Mouse (Mus musculus): ENCODE data around the gene Msh5.

Gene Msh5

DNA sequence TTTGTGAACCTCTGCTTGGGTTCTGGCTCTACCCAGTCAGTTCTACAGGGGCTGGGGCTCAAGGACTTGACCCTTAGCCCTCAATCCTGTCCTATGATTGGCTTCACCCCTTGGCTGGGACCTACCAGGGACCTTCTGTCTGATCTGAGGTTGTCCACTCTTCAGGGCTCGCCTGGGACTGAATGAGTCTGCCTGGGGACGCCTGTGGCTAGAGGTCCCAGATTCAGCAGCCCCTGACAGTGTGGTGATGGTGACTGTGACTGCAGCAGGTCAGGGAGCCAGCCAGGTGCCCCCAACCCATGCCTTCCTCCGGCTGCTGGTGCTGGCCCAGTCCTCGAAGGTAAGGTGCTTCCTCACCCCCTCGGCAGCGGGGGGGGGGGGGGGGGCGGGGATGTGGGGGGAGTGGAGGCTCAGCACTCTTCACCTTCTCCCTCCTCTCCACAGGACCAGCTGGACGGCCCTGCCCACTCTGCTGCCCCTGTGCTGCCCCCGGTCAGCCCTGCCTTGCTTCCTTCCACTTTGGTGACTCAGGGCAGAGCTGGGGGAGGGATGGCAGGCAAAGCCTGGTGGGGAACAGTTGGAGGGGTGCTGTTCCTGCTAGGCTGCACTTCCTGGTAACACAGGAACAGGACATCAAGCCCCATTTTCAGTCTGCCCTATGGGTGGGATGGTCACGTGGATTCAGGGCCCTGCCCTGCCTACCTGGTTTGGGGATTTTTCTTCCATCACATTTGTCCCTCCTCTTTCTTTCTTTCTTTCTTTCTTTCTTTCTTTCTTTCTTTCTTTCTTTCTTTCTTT is 21.7 kb downstream of the Msh5 start:
- Histone ChIP-seq H3K27me3 (ENCODE audit: control insufficient read depth, insufficient read depth, low read length, poor library complexity, severe bottlenecking) (no peaks in the 10 kb centered on the region), H3K36me3 (ENCODE audit: control insufficient read depth, insufficient read depth, low read length, poor library complexity, severe bottlenecking) (no peaks in the 10 kb centered on the region)
- no peak for DNase-seq (ENCODE audit: low read depth, low spot score)

DNA sequence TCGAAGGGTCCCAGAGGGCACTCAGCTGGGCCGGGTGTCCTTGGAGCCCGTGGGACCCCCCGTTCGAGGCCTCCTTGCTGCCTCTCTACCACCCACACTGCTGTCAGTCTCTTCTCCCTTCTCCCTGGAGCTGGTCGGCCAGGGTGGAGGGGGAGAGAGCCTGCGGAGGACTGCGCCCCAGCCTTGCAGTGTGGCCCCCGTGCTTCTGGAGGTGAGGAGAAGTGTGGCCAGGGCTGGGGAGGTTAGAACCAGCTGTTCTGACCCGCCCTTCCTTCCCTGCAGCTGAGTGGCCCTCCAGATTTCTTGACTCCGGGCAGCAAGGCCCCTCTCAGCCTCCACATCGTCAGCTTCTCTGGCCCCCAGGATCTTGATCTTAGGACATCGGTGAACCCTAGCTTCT is 22.3 kb downstream of the Msh5 start:
- Histone ChIP-seq H3K27me3 (ENCODE audit: control insufficient read depth, insufficient read depth, low read length, poor library complexity, severe bottlenecking) (no peaks in the 10 kb centered on the region), H3K36me3 (ENCODE audit: control insufficient read depth, insufficient read depth, low read length, poor library complexity, severe bottlenecking) (no peaks in the 10 kb centered on the region)
- no peak for DNase-seq (ENCODE audit: low read depth, low spot score)

DNA sequence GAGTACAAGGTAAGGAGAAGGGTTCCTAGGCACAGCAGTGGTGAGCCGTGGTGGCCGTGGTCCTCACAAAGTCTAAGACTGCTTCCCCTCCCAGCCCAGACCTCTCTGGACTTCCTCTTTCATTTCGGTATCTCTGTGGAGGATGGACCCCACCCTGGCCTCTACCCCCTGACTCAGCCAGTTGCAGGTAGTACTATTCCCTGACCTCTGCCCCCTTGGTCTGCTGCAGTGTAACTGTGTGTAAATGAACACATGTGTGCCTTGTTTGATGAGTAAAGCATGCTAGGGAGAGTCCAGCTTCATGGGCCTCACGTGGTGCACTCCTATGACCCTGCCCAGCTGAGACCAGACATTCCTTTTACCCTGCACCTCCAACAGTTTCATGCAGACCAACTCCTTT is 22.8 kb downstream of the Msh5 start:
- no peaks in the 10 kb centered on the region for H3K36me3 ChIP-seq (ENCODE audit: control insufficient read depth, insufficient read depth, low read length, poor library complexity, severe bottlenecking)
- peak; percentile 45 for DNase-seq (ENCODE audit: low read depth, low spot score)

DNA sequence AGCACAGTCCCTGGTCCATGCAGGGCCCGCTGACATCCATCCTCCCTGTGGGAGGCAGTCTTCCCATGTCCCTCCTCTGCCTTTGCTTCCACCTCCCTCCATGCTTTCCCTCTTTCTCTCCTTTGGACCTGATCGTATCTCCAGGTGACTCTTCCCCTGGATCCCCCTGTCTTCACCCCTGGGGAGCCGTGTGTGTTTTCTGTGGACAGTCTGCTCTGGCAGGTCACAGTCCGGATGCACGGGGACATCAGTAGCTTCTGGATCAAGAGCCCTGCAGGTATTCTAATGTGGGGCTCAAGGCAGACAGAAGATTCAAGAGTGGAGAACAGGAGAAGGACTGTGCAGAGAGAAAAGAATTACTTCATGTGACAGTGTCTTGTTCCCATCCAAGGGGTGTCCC is 23.3 kb downstream of the Msh5 start:
- no peak for DNase-seq (ENCODE audit: low read depth, low spot score)
- Histone ChIP-seq H3K36me3 (ENCODE audit: control insufficient read depth, insufficient read depth, low read length, poor library complexity, severe bottlenecking) (no peaks in the 10 kb centered on the region), H3K27me3 (ENCODE audit: control insufficient read depth, insufficient read depth, low read length, poor library complexity, severe bottlenecking) (no peaks in the 10 kb centered on the region)

More for the DNA sequence above, 22.8 kb downstream of the Msh5 start:
- H3K27me3 ChIP-seq (ENCODE audit: control insufficient read depth, insufficient read depth, low read length, poor library complexity, severe bottlenecking): no peaks in the 10 kb centered on the region

DNA sequence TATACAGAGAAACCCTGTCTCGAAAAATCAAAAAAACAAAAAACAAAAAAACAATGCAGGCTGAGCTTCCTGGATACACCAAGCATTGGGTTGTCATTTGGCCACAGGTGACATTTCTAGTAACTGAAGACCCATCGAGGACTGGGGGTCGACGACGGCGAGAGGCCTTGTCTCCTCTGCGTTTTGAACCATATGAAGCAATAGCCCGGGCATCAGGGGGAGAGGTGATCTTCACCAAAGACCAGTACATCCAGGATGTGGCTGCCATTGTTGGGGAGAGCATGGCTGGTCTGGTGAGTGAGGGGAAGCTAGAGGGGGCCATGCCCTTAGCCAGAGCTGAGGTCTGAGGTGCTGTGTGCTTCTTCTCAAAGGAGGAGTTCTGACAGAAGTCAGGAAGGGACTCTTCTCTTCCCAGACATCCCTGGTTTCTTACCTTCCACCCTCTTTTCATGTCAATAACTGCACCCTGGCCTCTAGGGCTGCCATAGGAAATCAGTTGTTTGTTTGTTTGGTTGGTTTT is 23.9 kb downstream of the Msh5 start:
- no peak for DNase-seq (ENCODE audit: low read depth, low spot score)
- Histone ChIP-seq H3K27me3 (ENCODE audit: control insufficient read depth, insufficient read depth, low read length, poor library complexity, severe bottlenecking) (no peaks in the 10 kb centered on the region), H3K36me3 (ENCODE audit: control insufficient read depth, insufficient read depth, low read length, poor library complexity, severe bottlenecking) (no peaks in the 10 kb centered on the region)

DNA sequence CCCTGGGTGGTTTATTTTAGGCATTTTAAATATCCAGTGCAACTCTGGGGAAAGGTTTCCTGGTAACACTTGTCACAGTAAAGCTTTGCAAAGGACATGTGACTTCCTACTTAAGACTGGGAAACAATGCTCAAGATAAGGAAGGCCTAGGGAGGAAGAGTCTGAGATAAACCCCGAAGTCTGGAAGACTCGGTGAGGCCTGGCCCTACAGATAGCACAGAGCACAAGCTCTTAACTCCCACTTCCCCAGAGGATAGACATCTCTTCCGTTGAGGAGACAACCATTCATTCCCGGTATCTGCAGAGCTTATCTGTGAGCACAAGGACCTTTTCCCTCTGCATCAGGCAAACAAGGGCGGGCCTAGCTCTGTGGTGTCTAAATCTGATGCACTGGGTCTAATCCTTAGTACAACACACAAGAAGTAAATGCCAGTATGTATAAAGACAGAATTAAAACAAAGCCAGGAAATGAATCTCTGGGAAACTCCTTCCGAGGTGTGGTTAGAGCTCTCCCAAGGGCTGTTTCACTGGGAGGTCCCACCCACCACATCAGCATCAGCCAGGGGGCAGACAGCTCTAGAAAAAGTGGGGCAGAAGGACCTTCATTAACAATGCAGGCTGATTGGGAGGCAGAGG is 24.6 kb downstream of the Msh5 start:
- Histone ChIP-seq H3K36me3 (ENCODE audit: control insufficient read depth, insufficient read depth, low read length, poor library complexity, severe bottlenecking) (no peaks in the 10 kb centered on the region), H3K27me3 (ENCODE audit: control insufficient read depth, insufficient read depth, low read length, poor library complexity, severe bottlenecking) (no peaks in the 10 kb centered on the region)
- DNase-seq (ENCODE audit: low read depth, low spot score): no peak

DNA sequence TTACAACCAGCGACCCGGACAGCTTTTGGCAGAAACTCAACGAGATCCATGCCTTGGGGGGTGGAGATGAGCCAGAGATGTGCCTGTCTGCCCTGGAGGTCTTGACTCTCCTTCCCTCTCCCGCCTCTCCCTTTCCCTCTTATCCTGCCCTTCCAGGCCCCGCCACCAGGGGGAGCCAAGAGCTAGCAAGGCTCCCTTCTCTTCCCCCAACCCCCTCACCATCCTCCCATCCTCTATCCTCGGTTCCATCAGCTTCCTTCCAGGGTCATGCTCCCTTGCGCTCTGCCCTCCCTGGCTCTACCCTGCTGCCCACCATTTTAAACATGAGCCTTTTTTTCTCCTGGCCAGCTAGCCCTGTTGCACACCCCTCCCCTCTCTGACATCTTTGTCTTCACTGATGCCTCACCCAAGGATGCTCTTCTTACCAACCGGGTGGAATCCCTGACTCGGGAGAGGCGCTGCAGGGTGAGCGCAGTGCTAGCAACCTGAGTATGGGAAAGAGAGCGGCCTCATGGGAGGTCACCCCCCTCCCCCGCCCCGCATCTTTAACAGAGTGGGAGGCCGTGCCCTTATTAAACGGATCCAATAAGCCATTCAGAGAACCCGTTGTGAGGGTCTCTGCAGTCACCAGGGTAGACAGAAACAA is 25.3 kb downstream of the Msh5 start:
- no peaks in the 10 kb centered on the region for H3K27me3 ChIP-seq (ENCODE audit: control insufficient read depth, insufficient read depth, low read length, poor library complexity, severe bottlenecking)
- peaks cover 2% of the 10 kb centered on the region; the same call in 1 of the 2 replicates for H3K36me3 ChIP-seq (ENCODE audit: control insufficient read depth, insufficient read depth, low read length, poor library complexity, severe bottlenecking)
- DNase-seq (ENCODE audit: low read depth, low spot score): peak; percentile 84

DNA sequence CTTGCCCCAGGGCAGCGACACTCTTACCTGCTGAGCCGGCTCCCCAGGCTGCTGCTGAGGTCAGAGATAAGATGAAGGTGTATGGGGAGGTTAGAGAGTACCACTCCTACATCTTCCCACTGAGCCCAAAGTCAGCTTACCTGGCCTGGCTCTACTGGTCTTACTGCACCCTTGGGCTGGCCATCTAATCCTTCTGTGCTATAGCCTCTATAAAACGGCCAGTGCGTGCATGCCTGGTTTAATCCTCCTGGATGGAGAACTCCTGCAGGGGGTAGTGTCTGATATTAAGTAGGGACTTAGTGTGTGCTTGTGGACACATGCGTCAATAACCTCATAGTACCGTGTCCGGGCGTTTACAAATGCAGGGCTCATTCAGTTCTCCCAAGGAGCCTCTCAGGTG is 26.0 kb downstream of the Msh5 start:
- peaks cover 7% of the 10 kb centered on the region for H3K36me3 ChIP-seq (ENCODE audit: control insufficient read depth, insufficient read depth, low read length, poor library complexity, severe bottlenecking)
- no peak for DNase-seq (ENCODE audit: low read depth, low spot score)
- H3K27me3 ChIP-seq (ENCODE audit: control insufficient read depth, insufficient read depth, low read length, poor library complexity, severe bottlenecking): no peaks in the 10 kb centered on the region

DNA sequence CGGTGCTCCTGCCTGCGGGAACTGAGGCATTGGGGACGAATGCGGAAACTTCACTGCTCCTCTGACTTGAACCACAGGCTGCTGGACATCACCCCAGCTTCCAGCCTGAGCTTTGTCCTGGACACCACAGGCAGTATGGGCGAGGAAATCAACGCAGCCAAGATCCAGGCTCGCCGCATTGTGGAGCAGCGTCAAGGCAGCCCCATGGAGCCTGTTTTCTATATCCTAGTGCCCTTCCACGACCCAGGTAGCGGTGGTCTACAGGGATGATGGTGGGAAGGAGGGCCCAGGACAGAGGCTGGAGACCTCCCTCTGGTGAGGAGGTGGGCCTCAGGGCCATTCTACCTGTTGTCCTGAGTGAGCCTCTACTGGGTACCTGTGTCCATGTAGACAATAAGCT is 26.7 kb downstream of the Msh5 start:
- DNase-seq (ENCODE audit: low read depth, low spot score): no peak
- H3K36me3 ChIP-seq (ENCODE audit: control insufficient read depth, insufficient read depth, low read length, poor library complexity, severe bottlenecking): peaks cover 11% of the 10 kb centered on the region
- H3K27me3 ChIP-seq (ENCODE audit: control insufficient read depth, insufficient read depth, low read length, poor library complexity, severe bottlenecking): no peaks in the 10 kb centered on the region

DNA sequence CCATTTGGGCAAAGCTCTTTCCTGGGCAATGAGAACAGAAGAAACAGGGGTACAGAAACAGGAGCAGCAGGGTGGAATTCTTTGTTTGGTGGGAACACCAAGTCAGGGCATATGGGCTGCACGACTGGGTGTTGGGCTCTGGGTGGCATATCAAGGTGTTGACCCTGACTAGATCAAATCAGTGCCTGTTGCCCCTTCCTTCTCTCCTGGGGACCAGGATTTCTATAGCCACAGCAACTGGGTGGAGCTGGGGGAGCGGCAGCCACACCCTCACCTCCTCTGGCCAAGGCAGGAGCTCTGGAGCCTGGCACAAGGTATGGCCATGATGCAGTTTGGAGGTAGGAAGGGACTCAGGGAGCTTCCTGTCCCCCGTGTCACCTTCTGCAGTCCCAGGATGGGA is 28.4 kb downstream of the Msh5 start:
- no peak for DNase-seq (ENCODE audit: low read depth, low spot score)
- Histone ChIP-seq H3K27me3 (ENCODE audit: control insufficient read depth, insufficient read depth, low read length, poor library complexity, severe bottlenecking) (no peaks in the 10 kb centered on the region), H3K36me3 (ENCODE audit: control insufficient read depth, insufficient read depth, low read length, poor library complexity, severe bottlenecking) (peaks cover 19% of the 10 kb centered on the region)

DNA sequence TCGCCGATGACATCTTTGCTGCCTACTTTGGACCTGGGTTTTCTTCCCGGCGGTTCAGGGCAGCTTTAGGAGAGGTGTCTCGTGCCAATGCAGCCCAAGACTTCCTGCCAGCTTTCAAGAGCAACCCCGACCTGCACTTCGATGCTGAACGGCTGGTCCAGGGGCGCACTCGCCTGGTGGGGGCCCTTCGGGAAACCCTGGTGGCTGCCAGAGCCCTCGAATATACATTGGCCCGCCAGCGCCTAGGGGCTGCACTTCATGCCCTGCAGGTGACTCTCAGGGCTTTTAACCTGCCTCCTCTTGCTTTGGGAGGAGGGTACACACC is 28.9 kb downstream of the Msh5 start:
- DNase-seq (ENCODE audit: low read depth, low spot score): no peak
- H3K27me3 ChIP-seq (ENCODE audit: control insufficient read depth, insufficient read depth, low read length, poor library complexity, severe bottlenecking): no peaks in the 10 kb centered on the region
- H3K36me3 ChIP-seq (ENCODE audit: control insufficient read depth, insufficient read depth, low read length, poor library complexity, severe bottlenecking): peaks cover 20% of the 10 kb centered on the region

DNA sequence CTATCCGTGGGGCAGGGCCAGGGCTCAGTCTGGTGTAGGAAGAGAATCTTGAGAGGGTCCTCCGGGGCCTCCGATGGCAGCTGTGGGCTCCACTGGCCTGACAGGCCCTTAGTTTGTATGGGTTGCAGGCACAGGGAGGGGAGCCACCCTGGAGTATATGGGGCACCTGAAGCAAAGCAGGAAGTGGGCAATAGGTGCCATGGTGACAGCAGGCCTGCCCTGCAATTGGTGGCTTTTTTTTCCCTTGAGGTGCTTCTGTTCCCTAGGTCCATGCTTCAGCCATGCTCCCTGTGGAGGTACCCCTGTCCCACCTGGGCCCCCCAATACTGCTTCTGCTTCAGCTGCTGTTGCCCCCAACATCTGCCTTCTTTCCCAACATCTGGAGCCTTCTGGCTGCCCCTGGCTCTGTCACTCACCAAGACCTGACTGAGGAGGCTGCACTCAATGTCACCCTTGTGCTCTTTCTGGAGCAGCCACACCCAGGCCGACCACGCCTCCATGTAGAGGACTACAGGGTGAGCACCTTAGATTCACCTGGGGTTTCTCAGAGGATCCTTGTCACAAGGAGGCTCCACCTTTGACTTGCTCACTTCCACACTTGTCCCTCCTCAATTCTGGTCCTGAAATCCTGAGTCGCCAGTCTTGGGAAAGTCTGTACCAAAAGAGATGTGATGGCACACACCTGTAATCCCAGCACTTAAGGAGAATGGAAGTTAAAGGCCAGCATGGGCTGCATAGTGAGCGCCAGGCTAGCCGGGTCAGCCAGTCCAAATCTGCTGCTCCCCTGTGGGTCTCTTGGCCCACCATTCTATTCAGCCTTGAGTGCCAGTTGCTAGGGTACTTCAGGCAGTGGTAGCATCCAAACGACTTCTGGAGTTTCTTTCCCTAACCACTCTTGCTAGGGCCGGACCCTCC is 29.5 kb downstream of the Msh5 start:
- Histone ChIP-seq H3K36me3 (ENCODE audit: control insufficient read depth, insufficient read depth, low read length, poor library complexity, severe bottlenecking) (peaks cover 20% of the 10 kb centered on the region), H3K27me3 (ENCODE audit: control insufficient read depth, insufficient read depth, low read length, poor library complexity, severe bottlenecking) (no peaks in the 10 kb centered on the region)
- peak; percentile 43 for DNase-seq (ENCODE audit: low read depth, low spot score)

DNA sequence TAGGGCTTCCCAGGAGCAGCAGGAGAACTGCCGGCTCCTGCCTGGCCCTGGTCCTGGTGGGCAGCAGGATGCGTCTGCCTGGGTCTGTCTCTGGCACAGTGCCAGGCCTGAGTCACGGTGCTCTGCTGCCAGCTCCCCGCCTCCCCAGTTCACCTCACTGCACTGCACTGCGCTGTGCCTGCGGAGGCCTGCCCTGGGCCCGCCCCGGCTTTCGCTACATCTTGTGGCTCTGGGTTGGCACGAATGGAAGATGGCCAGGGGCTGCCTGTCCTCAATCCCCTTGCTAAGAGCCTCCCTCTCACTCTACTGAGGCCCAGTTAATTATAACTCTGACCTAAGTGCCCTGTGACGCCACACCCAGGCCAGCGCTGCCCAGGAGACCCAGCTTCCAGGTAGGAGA is 30.2 kb downstream of the Msh5 start, which contains the start of gene Vwa7:
TSS of gene Vwa7 (plus strand) at position 204 of the 400 bp plus-strand sequence.
- Histone ChIP-seq H3K27me3 (ENCODE audit: control insufficient read depth, insufficient read depth, low read length, poor library complexity, severe bottlenecking) (no peaks in the 10 kb centered on the region), H3K36me3 (ENCODE audit: control insufficient read depth, insufficient read depth, low read length, poor library complexity, severe bottlenecking) (peaks cover 25% of the 10 kb centered on the region)
- DNase-seq (ENCODE audit: low read depth, low spot score): peak; percentile 34

DNA sequence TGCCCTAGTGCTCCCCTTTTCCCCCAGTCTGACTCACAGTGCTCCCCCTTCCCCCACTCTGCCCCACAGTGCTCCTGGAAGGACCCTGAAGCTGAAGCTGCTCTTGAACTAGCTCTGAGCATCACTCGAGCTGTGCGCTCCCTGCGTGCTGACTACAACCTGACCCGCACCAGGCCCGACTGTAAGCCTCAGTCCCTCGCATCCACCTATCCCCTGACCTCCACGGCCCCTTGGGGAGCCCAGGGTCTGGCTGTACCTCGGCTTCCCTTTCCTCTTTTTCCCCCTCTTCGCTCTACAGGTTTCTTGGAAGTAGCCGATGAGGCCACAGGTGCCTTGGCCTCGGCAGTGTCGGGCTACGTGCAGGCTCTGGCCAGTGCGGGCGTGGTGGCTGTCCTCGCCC is 31.2 kb downstream of the Msh5 start:
- Histone ChIP-seq H3K36me3 (ENCODE audit: control insufficient read depth, insufficient read depth, low read length, poor library complexity, severe bottlenecking) (peaks cover 29% of the 10 kb centered on the region), H3K27me3 (ENCODE audit: control insufficient read depth, insufficient read depth, low read length, poor library complexity, severe bottlenecking) (no peaks in the 10 kb centered on the region)
- no peak for DNase-seq (ENCODE audit: low read depth, low spot score)

All from splenic B cell, adult 2 months (primary cell).